Mouse (Mus musculus): ENCODE results near the gene Myom3. TPM values are rescaled to one million over a fixed set of nuclear protein-coding genes. Genes with fewer than 3 reads are reported as not detected.
A peak's percentile ranks its signal among the peaks of the same experiment; 100 is the strongest.

Myom3 gene
- total RNA-seq, 1 experiment from 2014 or later = 0.12 TPM

- no peak for ATAC-seq (ENCODE audit: extremely low read depth, insufficient number of reproducible peaks, low FRiP score, poor library complexity, severe bottlenecking)
These were observed 84.9 kb downstream of the Myom3 start for GRCm38 (mm10) chr4:135844400-135844799.

DNA sequence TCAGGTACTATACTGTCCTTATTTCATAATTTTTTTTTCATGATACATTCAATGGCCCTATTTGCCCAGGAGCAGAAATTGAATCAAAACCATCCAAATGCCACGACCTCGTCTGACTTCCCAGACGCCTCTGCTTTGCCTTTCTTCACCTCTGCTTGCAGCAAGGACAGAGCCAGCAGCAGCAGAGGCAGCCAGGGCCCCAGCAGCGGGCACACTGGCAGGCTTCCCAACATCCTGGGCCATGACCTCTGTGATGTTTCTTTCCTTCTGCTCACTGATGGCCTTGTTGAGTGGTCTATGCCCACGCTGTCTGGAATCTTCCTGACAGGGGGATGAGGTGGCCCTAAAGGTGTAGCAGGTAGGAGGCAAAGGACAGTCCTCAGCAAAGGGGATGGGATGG, 88.1 kb downstream of the Myom3 start:
- no peak for ATAC-seq (ENCODE audit: extremely low read depth, insufficient number of reproducible peaks, low FRiP score, poor library complexity, severe bottlenecking)

DNA sequence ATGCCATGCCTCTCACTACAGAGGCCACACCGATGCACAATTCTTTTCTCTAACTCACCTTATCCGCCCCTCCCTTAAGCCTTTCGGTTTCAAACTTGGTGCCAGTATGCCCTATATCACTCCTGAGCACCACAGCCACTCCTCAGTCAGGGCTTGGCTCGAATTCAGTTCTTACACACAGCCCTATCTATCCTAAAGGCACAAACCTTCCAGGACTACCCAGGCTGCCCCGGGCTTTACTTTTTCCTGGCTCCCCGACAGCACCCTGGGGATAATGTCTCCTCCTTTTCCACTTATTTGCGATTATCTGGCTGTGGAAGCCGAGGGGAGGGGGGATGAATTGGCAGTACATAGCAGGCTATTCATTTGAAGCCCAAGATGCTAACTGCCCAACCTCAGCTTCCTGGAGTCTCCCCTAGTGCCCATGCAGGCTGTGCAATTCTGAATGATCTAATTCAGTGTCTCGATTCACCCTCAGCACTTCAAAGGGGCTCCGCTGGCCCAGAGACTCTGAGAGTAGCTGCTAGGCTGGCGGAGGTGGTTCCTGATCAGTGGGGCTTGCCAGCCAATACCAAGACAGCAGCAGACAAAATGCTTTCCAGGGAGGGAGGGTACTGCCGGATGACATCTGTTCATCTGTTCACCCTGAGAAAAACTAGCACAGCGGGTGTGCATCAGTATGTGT, 91.0 kb downstream of the Myom3 start:
- ATAC-seq (ENCODE audit: extremely low read depth, insufficient number of reproducible peaks, low FRiP score, poor library complexity, severe bottlenecking) = no peak

DNA sequence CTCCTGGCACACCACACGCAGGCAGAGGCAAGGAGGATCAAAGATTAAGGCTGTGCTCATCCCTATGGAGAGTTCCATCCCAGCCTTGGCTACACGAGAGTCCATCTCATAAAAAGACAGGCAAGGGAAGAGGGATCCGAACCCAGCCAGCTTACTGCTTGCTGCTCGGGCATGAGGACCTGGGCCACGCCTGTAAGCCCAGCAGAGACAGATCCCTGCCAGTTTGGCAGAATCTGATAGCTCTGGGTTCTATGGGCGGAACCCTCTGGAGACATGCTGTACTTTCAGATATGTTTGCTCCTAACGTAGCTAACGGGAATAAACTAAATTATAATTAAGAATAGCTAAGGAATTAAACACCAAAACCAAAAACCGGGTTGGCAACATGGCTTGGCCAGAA, 92.4 kb downstream of the Myom3 start:
- no peak for ATAC-seq (ENCODE audit: extremely low read depth, insufficient number of reproducible peaks, low FRiP score, poor library complexity, severe bottlenecking)

GRCm38 (mm10) chr4:135853987-135854546, 94.6 kb downstream of the Myom3 start:
- no peak for ATAC-seq (ENCODE audit: extremely low read depth, insufficient number of reproducible peaks, low FRiP score, poor library complexity, severe bottlenecking)

DNA sequence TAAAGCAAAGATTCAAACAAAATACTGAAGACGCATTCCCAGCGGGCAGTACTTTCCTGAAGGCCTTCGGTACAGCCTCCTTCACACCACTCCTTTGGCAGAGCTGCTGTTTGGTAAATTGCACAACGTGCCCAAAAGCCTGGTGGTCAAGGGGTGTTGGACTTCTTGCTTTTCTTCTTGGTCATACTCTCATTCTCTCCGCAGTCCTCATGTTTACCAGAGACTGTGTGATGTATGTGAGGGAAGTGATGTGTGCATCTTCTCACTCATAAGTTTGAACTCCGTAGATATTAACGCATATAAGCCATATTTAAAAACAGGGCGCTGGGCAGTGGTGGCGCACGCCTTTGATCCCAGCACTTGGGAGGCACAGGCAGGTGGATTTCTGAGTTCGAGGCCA, 95.1 kb downstream of the Myom3 start:
- ATAC-seq (ENCODE audit: extremely low read depth, insufficient number of reproducible peaks, low FRiP score, poor library complexity, severe bottlenecking) = no peak

- no peak for ATAC-seq (ENCODE audit: extremely low read depth, insufficient number of reproducible peaks, low FRiP score, poor library complexity, severe bottlenecking)
These were observed 95.6 kb downstream of the Myom3 start for GRCm38 (mm10) chr4:135855080-135855479.

GRCm38 (mm10) chr4:135855536-135856222, 96.2 kb downstream of the Myom3 start, which contains the start of gene Srsf10:
Gene Srsf10, plus strand, starts transcription at chr4:135855747.
- peak; percentile 87 for ATAC-seq (ENCODE audit: extremely low read depth, insufficient number of reproducible peaks, low FRiP score, poor library complexity, severe bottlenecking)

DNA sequence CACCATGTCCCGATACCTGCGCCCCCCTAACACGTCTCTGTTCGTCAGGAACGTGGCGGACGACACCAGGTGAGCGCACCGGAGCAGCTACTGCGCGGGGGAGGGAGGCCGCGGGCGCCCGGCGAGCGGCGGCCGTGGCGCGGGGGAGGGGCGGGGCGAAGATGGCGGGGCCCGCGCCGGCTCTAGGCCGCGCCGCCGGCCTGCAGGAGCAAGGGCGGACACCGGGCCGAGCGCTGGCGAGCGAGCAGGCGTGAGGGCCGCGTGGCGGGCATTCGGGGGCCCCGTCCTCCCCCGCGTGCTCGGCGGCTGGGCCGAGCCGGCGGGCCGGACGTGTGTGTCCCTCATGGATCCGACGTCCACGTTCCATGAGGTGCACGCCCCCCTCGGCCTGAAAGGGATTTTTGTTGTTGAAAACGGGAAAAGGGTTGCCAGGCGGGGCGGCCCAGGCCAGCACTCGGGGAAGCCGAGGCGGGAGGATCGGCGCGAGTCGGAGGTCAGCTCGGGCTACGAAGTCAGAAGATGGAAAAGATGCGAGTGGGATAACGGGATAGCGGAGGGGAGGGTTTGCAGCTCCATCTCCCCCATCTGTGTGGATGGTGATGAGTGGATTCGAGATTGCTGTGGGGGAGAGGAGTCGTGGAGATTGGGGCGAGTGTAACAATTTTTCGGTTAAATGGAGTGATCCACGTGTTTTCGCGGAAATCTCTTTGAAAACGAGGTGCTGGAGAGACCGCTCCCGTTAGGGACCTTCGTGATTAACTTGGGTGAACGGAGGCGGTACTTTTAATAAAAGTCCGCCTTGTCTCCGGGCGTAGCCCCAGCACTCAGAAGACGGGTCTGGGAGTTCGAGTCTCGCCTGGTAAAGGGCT, 96.9 kb downstream of the Myom3 start:
- no peak for ATAC-seq (ENCODE audit: extremely low read depth, insufficient number of reproducible peaks, low FRiP score, poor library complexity, severe bottlenecking)

DNA sequence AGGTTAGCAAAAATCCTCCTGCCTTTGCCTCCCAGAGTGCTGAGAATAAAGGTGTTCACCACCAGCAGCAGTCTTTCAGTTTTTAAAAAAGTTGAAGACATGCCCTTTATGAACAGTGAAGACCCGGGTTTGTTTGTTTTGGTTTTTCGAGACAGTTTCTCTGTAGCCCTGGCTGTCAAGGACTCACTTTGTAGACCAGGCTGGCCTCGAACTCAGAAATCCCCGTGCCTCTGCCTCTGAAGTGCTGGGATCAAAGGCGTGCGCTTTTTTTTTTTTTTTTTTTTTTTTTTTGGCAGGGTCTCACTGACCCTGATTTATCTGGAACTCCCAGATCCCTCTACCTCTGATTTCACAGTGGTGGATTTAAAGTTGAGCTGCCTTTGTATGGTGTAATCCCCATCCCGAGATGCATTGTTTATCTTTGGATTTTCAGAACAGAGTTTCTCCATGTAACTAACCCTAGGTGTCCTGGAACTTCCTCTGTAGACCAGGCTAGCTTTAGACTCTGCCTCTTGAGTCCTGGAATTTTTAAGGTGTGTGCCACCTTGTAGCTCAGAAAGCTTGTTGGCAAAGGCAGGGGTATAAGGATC, 98.2 kb downstream of the Myom3 start:
- no peak for ATAC-seq (ENCODE audit: extremely low read depth, insufficient number of reproducible peaks, low FRiP score, poor library complexity, severe bottlenecking)

Other genes with a start within 250 kb of the Myom3 start
- 0.23 and 0.49 TPM in 2 replicates for gene Grhl3, start 186.1 kb upstream of the Myom3 start, total RNA-seq (2017)
- 5.9 and 6.0 TPM in 2 replicates for gene Ifnlr1, start 73.4 kb upstream of the Myom3 start, total RNA-seq (2017)
- gene Il22ra1, start 31.5 kb upstream of the Myom3 start, total RNA-seq (2017) = not detected in 2 replicates
- 306 and 325 TPM in 2 replicates for gene Srsf10, start 96.0 kb downstream of the Myom3 start, total RNA-seq (2017)
- gene Pnrc2, start 114.1 kb downstream of the Myom3 start, total RNA-seq (2017) = 315 and 327 TPM in 2 replicates
- gene Cnr2, start 135.7 kb downstream of the Myom3 start, total RNA-seq (2017) = 67.0 and 72.5 TPM in 2 replicates
- 366 and 368 TPM in 2 replicates for gene Fuca1, start 161.0 kb downstream of the Myom3 start, total RNA-seq (2017)
- 97.1 and 111 TPM in 2 replicates for gene Hmgcl, start 186.7 kb downstream of the Myom3 start, total RNA-seq (2017)
- gene Gale, start 204.0 kb downstream of the Myom3 start, total RNA-seq (2017) = 8.0 and 10.3 TPM in 2 replicates
- 41.0 and 44.9 TPM in 2 replicates for gene Lypla2, start 212.9 kb downstream of the Myom3 start, total RNA-seq (2017)
- gene Pithd1, start 227.5 kb downstream of the Myom3 start, total RNA-seq (2017) = 58.7 and 77.3 TPM in 2 replicates